ENCODE assay signal across 10 mouse cellular contexts in the genomic region with DNA sequence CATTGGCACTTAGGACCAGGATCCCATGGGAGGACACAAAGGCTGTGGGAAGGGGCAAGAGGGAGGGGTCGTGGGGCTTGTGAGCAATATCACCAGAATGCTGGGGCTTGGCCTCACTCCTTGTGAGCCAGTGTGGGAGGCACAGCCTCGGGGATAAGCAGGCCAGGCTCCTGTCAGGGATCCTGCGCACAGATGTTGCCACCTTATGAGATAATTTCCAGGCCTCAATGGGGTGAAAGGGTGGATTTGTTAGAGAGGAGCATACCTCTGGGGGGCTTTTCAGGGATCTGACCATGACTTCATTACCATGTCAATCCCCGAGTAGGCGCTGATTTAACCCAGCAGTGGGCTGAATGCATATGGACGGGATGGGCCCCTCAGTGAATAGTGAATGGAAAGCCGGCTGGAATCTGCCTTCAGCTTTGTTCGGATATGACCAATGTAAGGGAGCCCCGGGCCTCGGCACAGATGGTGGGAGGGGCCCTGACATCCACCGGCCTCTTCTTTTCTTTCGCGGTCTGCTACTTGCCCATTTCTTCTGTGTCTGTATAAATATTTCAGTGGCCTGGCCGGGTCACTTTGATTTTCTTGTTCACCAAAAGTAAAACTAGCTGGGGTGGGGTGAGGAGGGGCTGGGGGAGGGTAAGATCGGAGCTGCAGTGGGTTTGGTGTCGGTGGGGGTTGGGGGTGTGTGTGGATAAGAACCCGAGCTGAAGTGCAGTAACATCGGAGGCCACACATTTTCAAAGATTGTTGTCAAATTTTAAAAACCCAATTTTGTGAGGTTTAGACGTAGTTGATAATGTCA. TPM values are rescaled to one million over a fixed set of nuclear protein-coding genes. Genes with fewer than 3 reads are reported as not detected.
A peak's percentile ranks its signal among the peaks of the same experiment; 100 is the strongest.
DNase-seq lines count a peak whose midpoint lies in the region; ATAC-seq and TF ChIP-seq lines count a peak whose summit lies in the region.
"Had no signal": no experiment of that assay in that cellular context is flagged by ENCODE, and none has a peak within 500 bp of the region (broad histone marks: within the 10 kb centered on the region; RNA-seq: fewer than 3 reads in every experiment).

No protein-coding gene starts in this region.

- ATAC-seq in forebrain, embryonic 16.5 days = peak; percentile 88

- no peaks in the 10 kb centered on the region for H3K36me3 ChIP-seq in E14TG2a.4 (ENCODE audit: insufficient read depth, low read length)
- no peaks in the 10 kb centered on the region for H3K36me3 ChIP-seq in forebrain, embryonic 16.5 days (ENCODE audit: control insufficient read depth, insufficient read depth)
- H3K36me3 ChIP-seq in midbrain, embryonic 10.5 days = no peaks in the 10 kb centered on the region

- H3K4me2 ChIP-seq in forebrain, embryonic 16.5 days (ENCODE audit: low read length) = no peak overlapping the region

- TF ChIP-seq CTCF in E14TG2a.4 (conservative IDR thresholded peaks at IDR 0.05; ENCODE audit: low read length) = no peak
- no peak for TF ChIP-seq CTCF in brain, embryonic 14.5 days (IDR thresholded peaks at IDR 0.05; ENCODE audit: borderline replicate concordance, extremely low read depth, insufficient read depth, insufficient read length)

- 5% methylated on average over 19 of the region's 19 CpGs for WGBS in forebrain, embryonic 16.5 days
- WGBS in midbrain, embryonic 10.5 days = 3% methylated on average over 19 of the region's 19 CpGs

- peaks cover 65% of the 10 kb centered on the region for H3K4me1 ChIP-seq in E14TG2a.4 (replicated peaks; ENCODE audit: low read depth, low read length)
- H3K4me1 ChIP-seq in forebrain, embryonic 16.5 days (replicated peaks; ENCODE audit: control insufficient read depth, insufficient read depth, low read length) = peaks cover 17% of the 10 kb centered on the region
- H3K4me1 ChIP-seq in midbrain, embryonic 10.5 days = peaks cover 86% of the 10 kb centered on the region

- H3K27me3 ChIP-seq in E14TG2a.4 (ENCODE audit: insufficient read depth, low read length) = peaks cover 18% of the 10 kb centered on the region
- H3K27me3 ChIP-seq in forebrain, embryonic 16.5 days (replicated peaks; ENCODE audit: control insufficient read depth, insufficient read depth, low read length) = no peaks in the 10 kb centered on the region
- H3K27me3 ChIP-seq in midbrain, embryonic 10.5 days (ENCODE audit: low read depth, poor library complexity, severe bottlenecking) = peaks cover 16% of the 10 kb centered on the region; the same call in 1 of the 2 replicates

- H3K27ac ChIP-seq in forebrain, embryonic 16.5 days (ENCODE audit: low read length) = no peak overlapping the region
- peak overlapping the region; percentile 93 for H3K27ac ChIP-seq in midbrain, embryonic 10.5 days (replicated peaks)

- H3K9ac ChIP-seq in forebrain, embryonic 16.5 days (replicated peaks; ENCODE audit: low read depth, low read length) = no peak overlapping the region

- peak; percentile 94 for DNase-seq in brain, embryonic 14.5 days (ENCODE audit: low read depth)
- DNase-seq in midbrain, embryonic 10.5 days (ENCODE audit: low spot score) = peak; percentile 92
- DNase-seq in Muller cell, postnatal 12 days (ENCODE audit: inconsistent ontology term) = no peak
- DNase-seq in layer of hippocampus, adult 11-12 months (ENCODE audit: low spot score) = no peak
- no peak for DNase-seq in left cerebral cortex, adult 9 months (ENCODE audit: low spot score in 2 of 2)
- DNase-seq in kidney, postnatal 25 days = no peak
- DNase-seq: right cerebral cortex, postnatal 14 days; thymus, postnatal 14 days had no signal

- no peak for TF ChIP-seq POLR2A in brain, embryonic 14.5 days (IDR thresholded peaks at IDR 0.05; ENCODE audit: borderline replicate concordance, extremely low read depth, insufficient read depth, insufficient read length, poor library complexity, severe bottlenecking)

- H3K9me3 ChIP-seq in E14TG2a.4 (ENCODE audit: low read length) = 0 out of 2 replicates have a peak, but pooled peaks cover 4% of the 10 kb centered on the region
- H3K9me3 ChIP-seq in forebrain, embryonic 16.5 days (ENCODE audit: control insufficient read depth, low read length) = no peaks in the 10 kb centered on the region
- no peaks in the 10 kb centered on the region; the same call in 1 of the 2 replicates for H3K9me3 ChIP-seq in midbrain, embryonic 10.5 days (replicated peaks)

- H3K4me3 ChIP-seq in E14TG2a.4 (replicated peaks; ENCODE audit: low read length) = peak overlapping the region; percentile 20
- no peak overlapping the region for H3K4me3 ChIP-seq in forebrain, embryonic 16.5 days (replicated peaks; ENCODE audit: low read length)
- peak overlapping the region; percentile 42 for H3K4me3 ChIP-seq in midbrain, embryonic 10.5 days

RNA-seq across cellular contexts. Expression of gene Id2, which starts 27.7 kb away (rescaled TPM):
- 130 and 168 TPM in 2 replicates for polyA plus RNA-seq in brain, embryonic 14.5 days (2012; rRNA removed)
- 592 and 764 TPM in 2 replicates for polyA plus RNA-seq in forebrain, embryonic 16.5 days (2015; fragmentation: Nextera tagmentation; extraction: Ambion mirVana)
- polyA plus RNA-seq in midbrain, embryonic 10.5 days (2016; fragmentation: Nextera tagmentation; extraction: Ambion mirVana) = 303 and 332 TPM in 2 replicates

Comparison
In these comparisons a context has a peak if more than half of its experiments do, and no peak if none do; other contexts are left out.
1. DNase-seq: peak in brain, embryonic 14.5 days (single experiment) and midbrain, embryonic 10.5 days (single experiment); none in Muller cell, postnatal 12 days (single experiment), layer of hippocampus, adult 11-12 months (single experiment), left cerebral cortex, adult 9 months (0 of 2) and kidney, postnatal 25 days (0 of 2).